Mouse (Mus musculus): ENCODE data around the gene Gm21915.

Gm21915 gene

DNA sequence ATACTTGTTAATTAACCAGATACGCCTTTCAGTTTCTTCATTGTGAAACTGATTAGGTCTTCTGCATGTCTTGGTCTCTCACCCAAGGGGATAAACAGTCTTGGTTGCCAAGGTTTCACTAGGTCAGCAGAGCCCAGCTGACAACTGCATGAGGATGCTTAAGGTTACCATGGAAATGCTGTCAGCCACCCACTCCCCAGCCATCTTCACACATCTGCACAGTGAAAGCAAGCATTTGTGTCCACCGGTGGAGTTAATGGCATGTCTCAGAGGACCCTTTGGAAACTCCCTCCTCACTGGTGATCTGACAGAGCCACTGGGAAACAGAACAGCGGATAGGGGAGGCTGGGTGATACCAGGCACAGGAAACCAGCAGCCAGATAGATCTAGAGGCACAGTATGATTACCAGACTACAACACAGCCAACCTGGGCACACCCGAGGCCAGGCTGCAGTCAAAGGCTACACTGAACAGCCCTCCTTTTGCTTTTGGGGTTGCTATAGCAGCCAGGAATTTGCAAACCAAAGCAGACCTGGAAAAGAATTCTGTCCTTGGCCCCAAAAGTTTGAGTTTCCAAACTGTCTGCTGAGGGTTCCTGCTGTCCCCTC, 1.0 kb downstream of the Gm21915 start:
- DNase-seq, result peak; percentile 39

DNA sequence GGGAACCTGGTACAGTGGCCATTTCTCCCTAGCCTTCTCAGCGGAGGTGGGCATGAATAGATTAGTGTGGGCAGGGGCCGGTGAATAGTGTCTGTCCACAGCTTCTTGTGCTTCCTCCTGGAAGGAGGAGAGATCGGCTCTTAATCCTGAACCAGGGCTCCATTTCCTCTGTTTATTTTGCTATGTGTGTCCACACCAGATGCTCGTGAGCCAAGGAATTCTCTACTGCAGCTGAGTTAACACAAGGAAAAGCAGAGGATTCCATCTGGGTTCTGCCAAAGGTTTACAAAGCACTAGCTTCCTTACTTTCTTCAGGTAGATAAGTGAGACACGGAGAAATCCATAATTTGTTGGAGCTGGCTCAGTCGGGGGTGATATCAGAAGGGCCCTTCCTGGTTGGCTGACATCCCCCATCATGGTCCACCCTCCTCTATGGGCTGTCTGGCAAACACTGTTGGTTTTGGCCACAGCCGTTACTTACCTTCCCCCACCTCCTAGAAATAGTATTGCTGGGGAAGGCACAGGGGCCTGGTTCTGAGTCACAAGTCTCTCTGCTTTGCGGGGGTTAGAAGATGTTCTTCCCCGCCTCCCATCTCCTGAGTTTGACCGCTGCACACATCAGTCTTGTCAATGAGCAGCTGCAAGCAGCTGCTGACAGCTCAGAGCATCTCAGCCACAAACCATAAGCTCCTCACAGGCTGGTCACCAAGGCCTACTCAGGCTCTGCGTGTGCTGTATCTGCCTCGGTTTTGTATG, 5.0 kb downstream of the Gm21915 start:
- no peak for DNase-seq

DNA sequence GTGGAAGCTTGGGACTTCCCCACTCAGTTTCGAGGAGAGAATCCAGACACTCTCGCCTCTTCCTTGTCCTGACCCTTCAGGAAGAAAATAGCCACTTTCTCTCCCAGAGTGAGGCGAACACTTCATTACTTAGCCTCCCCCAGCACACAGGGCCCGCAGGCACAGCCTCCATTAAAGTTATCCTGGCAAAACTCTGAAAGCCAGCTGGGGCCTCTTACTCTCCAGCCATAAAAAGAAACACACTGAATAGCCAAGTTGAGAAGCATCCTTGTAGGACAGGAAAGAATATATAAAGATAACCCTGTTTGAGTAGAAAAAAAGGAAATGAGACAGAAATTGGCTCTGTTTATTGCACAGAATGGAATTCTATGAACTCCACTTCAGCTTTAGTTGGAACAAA, 8.2 kb downstream of the Gm21915 start:
- DNase-seq, result no peak

DNA sequence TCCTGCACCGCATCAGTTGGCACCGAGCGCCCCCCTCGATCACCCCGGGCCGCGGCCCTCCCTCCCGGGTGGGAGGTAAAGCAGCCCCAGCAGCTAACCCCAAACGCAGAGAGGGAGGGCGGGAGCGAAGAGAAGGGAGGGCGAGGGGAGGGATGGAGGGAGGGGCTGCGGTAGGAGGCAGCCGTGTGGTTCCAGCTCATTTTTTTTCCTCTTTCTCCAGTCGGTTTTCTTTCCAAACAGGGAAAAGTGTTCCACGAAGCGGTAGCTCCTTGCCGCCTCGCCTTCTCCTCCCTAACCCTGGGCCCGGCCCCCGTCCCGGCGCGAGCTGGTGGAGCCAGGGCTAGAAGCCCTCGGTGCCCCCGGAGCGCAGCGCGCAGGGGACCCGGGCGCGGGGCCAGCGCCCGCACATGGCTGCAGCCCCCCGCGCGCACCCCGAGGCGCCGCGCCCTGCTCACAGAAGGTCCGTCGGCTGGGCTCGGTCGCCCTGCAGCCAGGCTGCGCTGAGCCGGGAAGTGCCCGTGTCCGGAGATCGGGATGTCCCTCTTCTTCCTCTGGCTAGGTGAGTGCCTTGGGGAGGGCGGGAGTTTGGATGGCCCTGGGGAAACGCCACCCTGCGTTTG, 15.5 kb downstream of the Gm21915 start, which contains the start of gene Clmp:
TSS of gene Clmp (plus strand) at position 162 of the 620 bp plus-strand sequence.
- peak; percentile 83 for DNase-seq

DNA sequence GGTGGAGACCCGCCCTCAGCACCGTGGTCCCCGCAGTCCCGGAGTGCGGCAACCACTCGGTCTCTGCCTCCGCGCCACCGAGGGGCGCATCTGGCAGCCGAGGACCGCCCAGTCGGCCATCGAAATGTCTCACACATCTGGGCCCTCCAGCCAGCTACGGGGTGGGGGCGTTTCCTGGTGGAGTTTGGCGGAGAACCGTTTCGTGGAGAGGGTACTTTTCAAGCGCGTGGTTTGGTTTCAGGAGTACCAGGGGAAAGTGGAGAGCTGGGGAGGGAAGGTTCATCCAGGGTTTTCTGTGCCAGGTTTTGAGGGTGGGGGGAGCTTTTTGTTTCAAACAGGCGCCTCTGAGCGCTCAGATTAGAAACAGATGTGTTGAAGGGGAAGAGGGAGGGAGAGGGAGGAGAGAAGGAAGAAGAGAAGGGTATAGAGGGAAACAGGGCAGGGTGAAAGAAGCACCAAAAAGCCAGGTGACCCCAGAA, 16.0 kb downstream of the Gm21915 start:
- DNase-seq, result peak; percentile 77

DNA sequence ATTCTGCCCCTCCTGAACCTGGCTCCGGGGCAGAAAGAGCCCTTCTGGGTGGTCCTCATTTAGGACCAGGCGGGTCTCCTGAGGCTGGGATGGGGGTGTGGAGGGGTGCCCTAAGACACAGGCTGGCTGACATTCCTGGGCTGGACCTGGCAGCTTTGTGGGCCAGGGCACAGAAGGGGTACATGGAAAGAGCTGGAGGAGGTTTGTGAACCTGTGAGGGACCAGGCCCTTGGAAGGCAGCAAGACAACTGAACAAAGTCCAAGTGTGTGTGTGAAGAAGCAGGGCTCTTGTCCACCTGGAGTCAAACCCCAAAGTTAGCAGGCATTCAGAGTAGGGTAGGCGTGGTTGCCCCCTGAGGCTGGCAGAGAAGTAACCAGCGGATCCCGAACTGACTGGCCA, 16.6 kb downstream of the Gm21915 start:
- DNase-seq, result no peak

DNA sequence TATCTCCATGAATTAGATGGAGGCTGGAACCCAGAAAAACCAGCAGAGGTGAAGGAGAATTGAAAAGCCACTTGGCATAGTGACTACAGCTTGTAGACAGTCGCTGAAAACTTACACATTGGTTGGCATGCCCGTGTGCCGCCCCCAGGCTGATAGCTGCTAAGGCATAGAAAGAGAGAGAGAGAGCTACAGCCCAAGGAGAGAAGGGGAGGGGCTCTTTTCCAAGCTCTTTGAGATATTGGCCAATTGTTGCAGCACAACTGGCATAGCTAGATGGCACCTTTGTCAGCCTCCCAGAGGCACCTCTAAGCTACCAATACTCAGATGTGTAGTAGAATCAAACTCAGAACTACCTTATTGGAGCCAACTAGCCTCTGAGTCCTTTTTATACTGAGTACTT, 17.1 kb downstream of the Gm21915 start:
- DNase-seq, result no peak

DNA sequence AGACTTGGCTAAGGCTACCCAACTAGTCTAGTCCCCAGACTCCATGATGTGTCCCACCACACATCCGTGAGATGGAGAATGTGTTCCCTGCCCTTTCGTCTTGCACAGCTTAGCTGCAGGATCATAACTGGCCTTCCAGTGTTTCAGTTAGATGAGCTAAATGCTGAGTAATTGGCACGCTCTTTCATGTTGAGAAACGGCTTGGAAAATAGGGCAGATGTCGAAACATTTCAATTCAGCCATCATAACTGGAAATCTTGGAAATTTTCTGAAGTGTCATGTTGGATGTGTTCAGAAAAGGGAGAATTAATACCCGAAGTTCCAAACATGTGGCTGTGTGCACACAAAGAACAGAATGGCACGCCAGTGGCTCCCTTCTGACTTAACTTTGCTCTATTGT, 20.1 kb downstream of the Gm21915 start:
- DNase-seq, result no peak

DNA sequence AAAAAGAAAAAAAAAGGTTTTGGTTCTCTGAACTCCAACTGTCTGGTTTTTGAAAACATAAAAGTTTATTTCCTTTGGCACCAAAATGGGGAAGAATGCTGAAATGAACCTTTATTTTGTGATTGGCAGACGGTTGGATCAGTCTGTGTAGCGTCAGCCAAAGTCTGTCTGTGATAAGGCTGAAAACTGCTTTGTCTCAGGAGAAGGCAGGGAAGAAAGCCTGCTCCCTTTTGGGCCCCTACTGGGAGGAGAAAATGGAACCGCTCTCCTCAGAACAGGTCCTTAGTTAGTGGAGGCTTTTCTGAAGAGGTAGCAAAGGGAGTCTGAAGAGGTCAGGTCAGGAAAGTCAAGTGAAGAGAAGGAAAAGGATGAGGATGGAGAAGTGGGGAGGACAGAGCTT, 22.6 kb downstream of the Gm21915 start:
- no peak for DNase-seq

DNA sequence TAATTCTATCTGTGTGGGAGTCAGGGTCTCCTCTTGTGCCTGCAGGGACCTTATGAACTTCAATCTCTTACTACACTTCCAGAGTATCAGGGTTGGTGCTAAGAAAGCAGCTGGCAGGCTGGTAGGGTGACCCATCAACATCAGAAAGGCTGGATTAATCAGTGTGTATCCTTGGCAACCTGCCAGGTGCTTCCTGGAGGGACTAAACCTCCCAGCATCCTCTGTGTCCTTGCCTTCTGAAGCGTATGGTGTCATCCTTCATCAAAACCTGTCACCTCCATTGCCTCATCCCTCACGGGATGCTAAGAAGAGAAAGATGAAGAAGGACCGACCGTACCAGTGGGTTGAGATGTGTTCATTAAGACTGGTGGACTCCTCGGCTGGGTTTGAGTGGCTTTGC, 23.4 kb downstream of the Gm21915 start:
- no peak for DNase-seq

DNA sequence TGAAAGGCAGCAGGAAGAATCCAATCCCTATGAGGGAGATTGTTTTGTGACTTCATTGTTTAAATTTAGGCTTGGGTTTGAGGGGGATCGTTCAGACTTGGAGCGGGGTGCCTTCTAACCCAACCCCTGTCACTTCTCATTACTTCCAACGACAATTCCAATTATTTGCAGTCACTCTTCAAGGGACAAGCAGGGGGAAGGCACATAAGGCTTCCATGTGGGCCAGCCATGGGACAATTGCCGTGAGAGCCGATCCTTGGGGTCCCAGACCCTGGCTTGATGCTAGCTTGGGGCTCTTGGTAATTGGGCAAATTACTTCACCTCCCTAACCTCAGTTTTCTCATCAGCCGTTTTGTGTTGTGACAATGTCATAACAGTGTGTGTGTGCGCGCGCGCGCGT, 23.9 kb downstream of the Gm21915 start:
- DNase-seq, result no peak

DNA sequence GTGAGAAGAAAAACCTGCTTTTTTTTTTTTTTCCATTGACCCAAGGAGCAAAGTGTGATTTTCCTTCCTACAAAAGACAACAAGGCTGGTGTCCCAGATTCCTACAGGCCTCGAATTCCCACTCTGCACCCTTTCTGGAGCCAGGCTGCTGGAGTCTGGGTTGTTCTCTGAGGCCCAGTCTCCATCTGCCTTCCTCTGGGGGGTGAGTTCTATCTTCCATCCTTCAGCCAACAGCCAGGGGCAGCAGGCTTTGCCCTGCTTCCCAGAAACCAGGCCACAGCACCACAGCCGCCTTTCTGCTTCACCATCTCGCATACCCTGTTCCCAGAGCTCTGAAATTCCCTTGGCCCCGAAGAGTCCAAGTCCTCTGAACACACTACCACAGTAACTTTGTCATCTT, 25.7 kb downstream of the Gm21915 start:
- DNase-seq, result no peak

DNA sequence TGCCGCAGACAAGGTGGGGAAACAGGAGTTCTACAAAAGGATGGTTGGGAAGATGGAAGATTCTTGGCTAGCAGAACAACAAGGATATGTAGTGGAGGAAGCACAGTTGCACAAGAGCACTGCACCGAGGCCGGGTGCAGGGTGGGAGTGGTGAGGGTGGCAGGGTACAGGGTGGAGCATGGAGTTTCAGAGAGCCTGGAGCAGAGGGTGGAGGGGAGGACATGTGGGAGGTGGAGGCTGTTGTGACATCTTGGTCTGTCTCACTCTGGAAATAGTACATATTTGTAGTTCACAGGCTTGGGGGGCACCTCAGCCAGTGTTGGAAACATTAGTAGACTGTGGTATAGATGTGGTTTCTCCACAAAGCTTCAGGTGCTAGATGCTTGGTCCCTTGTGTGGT, 28.8 kb downstream of the Gm21915 start:
- DNase-seq, result no peak

DNA sequence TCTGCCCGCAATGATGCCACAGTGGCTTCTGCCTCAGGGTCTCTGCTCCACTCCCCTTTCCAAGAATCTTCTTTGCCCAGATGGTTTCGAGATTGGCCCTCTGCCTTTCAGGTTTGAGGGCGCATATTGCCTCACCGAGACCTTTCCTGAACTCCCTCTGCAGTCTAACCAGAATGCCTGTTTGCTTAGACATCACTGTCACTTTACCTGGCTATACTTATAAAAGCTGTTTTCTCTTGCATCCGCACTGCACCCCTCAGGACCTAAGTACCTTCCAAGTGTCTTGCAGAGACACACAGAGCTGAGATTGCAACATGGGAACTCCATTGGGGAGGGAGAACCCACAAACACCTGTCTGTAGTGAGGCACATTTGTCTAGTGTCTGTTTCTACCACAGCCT, 29.8 kb downstream of the Gm21915 start:
- no peak for DNase-seq

DNA sequence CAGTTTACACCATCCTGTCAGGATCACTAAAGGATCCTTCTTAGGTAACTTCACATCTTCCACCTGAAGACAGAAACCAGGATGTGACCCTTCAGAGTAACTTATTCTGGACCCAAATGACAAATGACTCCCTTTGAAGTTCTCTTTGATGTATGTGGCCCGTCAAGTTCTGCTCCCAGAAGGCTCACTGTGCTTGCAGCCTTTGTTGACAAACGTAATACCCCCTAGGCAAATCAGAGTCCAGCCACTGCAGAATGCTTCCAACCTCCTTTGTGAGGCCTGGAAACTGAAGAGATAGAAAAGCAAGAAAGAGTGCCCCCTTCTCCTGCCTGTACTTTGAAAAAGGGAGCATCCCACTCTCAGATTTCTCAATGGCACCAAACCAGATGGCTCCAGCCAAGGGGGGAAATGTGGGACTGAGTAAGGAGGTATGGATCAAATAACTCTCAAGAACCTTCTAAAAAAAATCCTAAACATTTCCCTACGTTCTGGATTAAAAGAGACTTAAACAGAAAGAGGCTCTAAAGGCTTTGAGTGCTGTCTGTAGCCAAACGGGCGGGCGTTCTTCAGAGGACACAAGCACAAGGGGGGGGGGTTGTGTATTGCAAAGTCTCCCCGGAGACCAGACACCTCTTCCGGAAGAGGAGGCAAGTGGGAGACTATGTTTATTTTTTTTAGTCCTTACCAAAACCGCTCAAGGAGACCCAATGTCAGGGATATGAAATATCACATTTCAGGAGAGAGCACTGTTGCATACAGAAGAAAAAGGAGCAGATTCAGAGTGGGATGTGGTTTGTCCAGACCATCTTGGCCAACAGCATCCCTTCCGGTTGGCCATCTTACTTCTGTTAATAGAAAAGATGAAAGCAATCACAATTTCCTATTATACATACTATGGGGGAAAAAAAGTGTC, 34.2 kb downstream of the Gm21915 start:
- peak; percentile 47 for DNase-seq

DNA sequence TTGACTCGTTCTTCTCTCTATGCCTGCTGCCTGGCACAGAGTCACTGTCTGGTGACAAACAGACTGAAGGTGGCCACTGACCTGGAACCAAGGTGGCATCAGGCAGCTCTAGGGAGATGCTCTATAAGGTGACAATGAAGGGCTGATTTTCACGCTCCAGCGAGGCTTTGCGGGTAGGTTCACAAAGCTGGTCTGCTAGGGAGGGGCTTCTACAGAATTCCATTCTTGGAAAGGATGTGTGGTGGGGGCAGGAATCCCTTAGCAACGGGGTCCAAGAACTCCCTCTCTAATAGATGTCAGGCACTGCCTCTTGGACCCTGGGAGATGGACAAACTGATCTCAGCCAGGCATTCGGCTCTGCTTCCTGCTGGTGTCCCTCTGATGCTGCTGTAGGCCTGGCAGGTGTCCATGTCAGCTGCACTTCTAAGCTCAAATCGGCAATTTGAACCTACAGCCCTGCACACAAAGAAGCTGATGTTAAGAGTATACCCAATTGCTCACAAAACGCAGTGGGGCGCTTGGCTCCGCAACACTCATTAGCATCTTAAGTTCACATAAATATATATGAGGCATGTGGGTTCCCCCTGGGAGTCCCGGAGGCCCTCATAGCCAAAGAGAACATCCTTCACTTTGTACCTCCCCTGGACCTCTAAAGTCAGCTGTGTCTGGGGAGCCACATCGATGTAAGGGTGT, 38.2 kb downstream of the Gm21915 start:
- no peak for DNase-seq

DNA sequence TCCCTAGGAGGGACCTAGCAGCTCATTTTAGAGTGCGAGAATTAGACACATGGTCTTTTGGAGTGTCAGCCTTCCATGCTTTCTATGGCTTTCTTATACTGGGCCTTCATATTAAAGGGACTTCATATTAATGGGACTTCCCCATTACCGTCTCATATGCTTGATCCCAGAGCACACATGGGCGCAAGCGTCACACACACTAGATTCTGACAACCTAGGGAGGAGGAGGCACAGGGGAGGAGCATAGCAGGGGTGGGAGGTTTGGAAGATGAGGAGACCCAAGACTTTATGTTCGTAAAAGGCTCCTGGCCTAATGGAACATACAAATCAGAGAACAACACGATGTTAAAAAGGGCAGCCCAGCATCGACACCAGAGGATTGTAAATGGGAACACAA, 38.7 kb downstream of the Gm21915 start:
- no peak for DNase-seq

DNA sequence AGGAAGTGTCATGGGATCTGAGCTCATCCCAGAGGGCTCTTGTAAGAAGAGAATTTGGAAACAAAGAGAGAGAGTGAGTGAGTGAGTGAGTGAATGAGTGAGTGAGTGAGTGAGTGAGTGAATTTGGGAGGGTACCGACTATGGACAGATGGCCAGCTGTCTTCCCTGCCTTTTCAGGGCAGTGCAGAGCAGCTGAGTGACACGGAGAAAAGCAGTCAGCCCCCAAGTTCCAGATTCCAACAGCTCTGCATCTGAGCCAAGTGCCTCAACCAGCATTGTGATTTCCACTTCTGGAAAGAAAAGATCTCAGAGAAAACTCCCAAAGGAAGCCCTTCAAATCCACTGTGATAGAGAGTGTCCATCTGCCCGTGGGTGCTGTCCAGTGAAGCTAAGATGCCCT, 39.2 kb downstream of the Gm21915 start:
- DNase-seq, result no peak

DNA sequence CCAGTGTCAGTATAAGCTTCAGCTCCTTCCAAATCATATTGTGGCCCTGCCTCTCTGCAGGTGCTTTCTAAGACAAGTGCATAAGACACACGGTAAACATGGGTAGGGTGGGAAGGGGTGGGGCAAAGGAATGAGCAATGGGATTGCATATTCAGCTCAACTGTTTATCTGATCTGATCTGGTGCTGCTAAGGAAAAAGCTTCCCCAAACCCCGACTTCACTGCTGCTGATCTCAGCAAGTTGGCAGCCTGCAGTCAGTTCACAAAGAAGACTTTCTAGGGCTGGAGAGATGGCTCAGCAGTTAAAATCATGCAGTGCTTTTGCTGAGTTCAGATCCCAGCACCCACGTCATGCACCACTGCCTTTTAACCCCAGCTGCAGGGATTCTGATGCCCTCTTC, 39.6 kb downstream of the Gm21915 start:
- DNase-seq, result no peak

DNA sequence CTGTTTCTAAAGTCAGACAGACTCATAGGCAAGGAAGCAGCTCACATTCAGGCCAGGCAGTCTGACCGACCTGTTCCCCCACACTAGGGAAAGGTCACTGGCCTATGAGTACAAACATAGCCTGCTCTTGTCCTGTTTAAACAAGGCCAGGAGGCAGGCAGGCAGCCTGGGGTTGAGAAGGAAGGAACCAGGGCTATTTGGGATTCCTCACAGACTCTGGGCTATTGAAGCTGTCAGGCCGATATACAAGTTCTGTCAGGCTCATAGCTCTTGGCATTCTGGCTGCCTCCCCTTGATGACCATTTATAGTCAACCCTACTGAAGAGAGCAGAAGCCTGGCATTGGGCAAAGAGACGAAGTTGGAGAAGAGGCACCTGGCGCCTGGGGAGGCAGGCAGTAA, 41.2 kb downstream of the Gm21915 start:
- DNase-seq, result no peak

DNA sequence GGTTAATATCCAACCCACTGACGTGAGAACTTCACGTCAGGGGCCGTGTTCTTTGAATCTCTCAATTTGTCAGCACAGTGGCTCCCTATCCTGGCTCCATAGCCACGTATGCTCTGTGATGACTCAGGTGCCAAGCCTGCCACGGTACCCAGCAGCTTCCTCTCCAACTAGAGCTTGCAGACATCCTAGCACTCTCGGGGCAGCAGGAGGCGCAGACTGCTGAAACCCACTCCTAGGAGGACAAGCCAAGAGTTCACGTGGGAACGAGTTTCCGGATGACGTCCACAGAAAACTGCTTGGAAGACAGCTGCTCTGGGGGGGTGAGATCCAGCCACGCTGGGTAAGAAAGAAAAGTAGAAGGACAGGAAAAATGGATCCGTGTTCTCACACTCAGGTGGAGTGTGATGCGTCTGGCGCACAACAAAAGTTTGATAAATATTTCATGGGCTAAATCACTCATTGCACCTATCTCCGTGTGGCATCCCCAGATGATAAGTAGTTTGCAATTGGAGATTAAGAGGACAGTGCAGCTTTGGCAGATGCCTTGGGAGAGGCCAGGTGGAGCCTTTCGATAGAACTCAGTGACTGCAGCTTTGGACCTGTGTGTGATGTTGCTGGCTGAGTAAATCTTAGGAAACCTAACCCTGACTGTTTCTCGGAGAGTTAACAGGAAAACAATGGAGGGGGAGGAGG, 46.9 kb downstream of the Gm21915 start:
- DNase-seq, result no peak

DNA sequence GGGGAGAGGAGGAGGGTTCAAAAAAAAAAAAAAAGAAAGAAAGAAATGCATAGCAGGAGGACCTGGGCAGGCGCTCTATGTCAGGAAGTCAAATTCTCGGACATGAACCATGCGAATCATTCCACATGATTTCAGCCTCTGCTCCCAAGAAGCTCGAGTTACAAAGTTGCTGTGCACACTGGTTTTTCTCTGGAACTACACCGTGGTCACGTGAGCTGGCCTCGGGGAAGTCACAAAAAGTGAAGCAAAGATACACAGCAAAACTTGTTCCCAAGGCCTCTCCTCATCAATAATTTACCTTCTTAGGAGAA, 47.4 kb downstream of the Gm21915 start:
- peak; percentile 66 for DNase-seq

Measured in embryo, embryonic 11 days (tissue).